Mouse (Mus musculus) kidney, adult 2 months (tissue): ENCODE measurements around the gene Rtp4. TPM values are rescaled to one million over a fixed set of nuclear protein-coding genes. Genes with fewer than 3 reads are reported as not detected.

Experiments
- DNase-seq: peaks from one replicate; pipeline ENCODE4 v3.0.0; 2021
- H3K27ac ChIP-seq: fragments of 200-500 bp; 2 replicates; pipeline ENCODE4 v1.5.1; 2012; ENCODE audit warnings: low read depth, low read length, control low read depth, inconsistent platforms; ENCODE audit not compliant: insufficient read depth
- H3K27me3 ChIP-seq: fragments of 200-500 bp; replicated peaks from 2 replicates; pipeline ENCODE4 v1.6.1; 2012; ENCODE audit warnings: mild to moderate bottlenecking, moderate library complexity, low read length, inconsistent platforms; ENCODE audit not compliant: control insufficient read depth, insufficient read depth
- H3K36me3 ChIP-seq: fragments of 200-500 bp; 2 replicates; pipeline ENCODE4 v1.6.1; 2012; ENCODE audit warnings: mild to moderate bottlenecking, moderate library complexity, low read length, inconsistent platforms; ENCODE audit not compliant: control insufficient read depth, insufficient read depth
- H3K4me1 ChIP-seq: fragments of 200-500 bp; 2 replicates; pipeline ENCODE4 v1.6.1; 2011; ENCODE audit warnings: low read length; ENCODE audit not compliant: control insufficient read depth, insufficient read depth
- H3K4me3 ChIP-seq: fragments of 200-500 bp; 2 replicates; pipeline ENCODE4 v1.5.1; 2011; ENCODE audit warnings: mild to moderate bottlenecking, low read depth, low read length, control low read depth; ENCODE audit not compliant: insufficient read depth
- CTCF ChIP-seq: fragments of 200-500 bp; conservative IDR thresholded peaks from 2 replicates; pipeline ENCODE4 v1.5.1; 2011; ENCODE audit warnings: low read depth, mild to moderate bottlenecking, control low read depth, low read length, moderate library complexity, mixed read lengths; ENCODE audit not compliant: insufficient read depth, insufficient read length
- POLR2A ChIP-seq: fragments of 200-500 bp; IDR thresholded peaks from one replicate; pipeline ENCODE4 v1.6.1; 2011; ENCODE audit warnings: low read depth, low read length, control low read depth
- WGBS: fragments of 180-500 bp; shearing (Covaris S2); methylation state at CpG from one replicate; pipeline ENCODE4 v1.1.7; 2018; 5-methylcytosine and 5-hydroxymethylcytosine counted together
- polyA plus RNA-seq: library from polyadenylated mRNA; depleted of rRNA; stranded (reverse); fragments of >200 nt; gene quantifications from 2 replicates; pipeline ENCODE4 v1.2.3, GENCODE M21; 2012

Gene Rtp4
- polyA plus RNA-seq, 1 experiment = 21.6 TPM

DNA sequence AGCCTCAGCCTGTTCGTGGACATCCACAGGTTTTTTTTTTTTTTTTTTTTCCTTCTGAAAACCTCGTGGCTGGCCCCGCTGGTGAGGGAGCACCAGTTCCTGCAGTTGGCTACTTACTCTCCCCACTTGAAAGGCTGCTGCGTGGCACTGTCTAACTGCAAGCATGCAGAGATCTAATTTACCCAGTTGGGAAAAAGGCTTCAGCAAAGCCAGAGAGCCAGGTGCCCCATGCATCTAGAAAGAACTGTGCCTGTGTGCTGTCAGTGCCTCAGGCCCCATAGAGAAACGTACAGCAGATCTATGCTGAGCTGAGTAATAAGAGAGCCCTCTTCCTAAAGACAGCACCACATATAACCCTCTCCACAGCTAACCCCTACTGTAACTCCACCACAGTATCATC lies 1.0 kb downstream of the Rtp4 start:
- TF ChIP-seq CTCF (no peak), POLR2A (no peak)
- H3K4me1 ChIP-seq = peaks cover under 1% of the 10 kb centered on the region; the same call in 1 of the 2 replicates
- no peak overlapping the region for H3K27ac ChIP-seq
- no peaks in the 10 kb centered on the region for H3K36me3 ChIP-seq
- no peak overlapping the region for H3K4me3 ChIP-seq
- H3K27me3 ChIP-seq = no peaks in the 10 kb centered on the region
- WGBS = 53% methylated on average over 5 of the region's 5 CpGs
- no peak for DNase-seq

DNA sequence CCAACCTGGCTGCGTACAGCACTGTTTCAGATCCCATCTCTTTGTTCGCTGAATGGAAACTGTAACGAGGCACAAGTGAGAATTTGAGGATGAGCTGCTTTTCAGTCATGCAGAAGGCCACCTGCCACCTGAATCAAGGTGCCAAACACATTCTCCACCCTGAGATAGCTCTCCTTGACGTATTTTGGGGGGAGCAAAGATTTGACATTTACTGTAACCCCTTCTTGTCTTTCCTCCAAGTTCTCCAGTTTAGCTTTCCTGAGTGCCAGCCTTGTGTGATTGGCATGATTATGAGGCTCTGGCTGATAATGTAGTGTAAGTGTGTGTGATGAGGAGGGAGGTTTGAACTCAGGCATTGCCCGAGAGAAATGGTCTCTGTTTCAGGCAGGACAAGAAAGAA lies 2.0 kb downstream of the Rtp4 start:
- no peaks in the 10 kb centered on the region for H3K36me3 ChIP-seq
- H3K27ac ChIP-seq = no peak overlapping the region
- 93% methylated on average over 5 of the region's 5 CpGs for WGBS
- H3K4me3 ChIP-seq = no peak overlapping the region
- no peak for DNase-seq
- H3K4me1 ChIP-seq = no peaks in the 10 kb centered on the region
- H3K27me3 ChIP-seq = no peaks in the 10 kb centered on the region
- no peak for TF ChIP-seq POLR2A
- no peak for TF ChIP-seq CTCF

DNA sequence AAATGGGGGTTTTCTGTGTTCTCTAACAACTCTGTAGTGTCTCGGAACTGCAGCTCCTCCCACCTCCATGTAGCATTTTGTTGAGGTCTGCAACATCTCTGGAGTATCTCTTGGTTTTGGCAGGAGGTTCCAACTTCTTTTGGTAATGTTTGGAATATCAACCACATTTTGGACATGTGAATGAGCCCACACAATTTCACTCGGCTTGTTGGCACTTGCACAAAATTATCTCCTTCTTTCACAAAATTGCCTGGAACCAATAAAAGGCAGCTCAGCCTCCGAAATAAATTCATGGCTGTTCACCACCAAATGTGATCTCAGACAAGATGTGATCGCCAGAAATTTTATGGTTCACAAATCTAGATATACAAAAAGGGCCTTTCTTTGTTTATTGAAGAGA lies 9.1 kb downstream of the Rtp4 start:
- Histone ChIP-seq H3K4me1 (no peaks in the 10 kb centered on the region), H3K4me3 (no peak overlapping the region), H3K27ac (no peak overlapping the region), H3K36me3 (no peaks in the 10 kb centered on the region), H3K27me3 (no peaks in the 10 kb centered on the region)
- DNase-seq = no peak
- no peak for TF ChIP-seq CTCF
- TF ChIP-seq POLR2A = no peak
- 77% methylated on average over 4 of the region's 4 CpGs for WGBS

DNA sequence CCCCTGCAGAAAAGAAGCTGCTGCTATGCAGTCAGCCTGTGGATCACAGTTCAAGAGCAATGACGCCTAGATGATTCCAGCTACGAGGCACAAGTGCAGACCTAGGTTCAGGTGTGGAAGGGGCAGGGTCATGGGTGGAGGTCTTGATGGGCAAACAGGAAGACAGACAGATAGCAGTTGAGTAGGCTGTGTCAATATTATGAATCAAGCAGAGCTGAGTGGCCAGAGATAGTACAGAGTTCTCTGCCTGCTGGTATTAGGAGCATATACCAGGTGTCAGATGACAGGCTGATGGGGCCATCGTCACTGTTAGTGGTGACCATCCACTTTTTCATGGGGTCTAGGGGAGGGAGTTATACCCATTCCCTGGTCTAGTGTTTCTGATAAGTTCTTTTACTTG lies 13.6 kb downstream of the Rtp4 start:
- 82% methylated on average over 3 of the region's 3 CpGs for WGBS

DNA sequence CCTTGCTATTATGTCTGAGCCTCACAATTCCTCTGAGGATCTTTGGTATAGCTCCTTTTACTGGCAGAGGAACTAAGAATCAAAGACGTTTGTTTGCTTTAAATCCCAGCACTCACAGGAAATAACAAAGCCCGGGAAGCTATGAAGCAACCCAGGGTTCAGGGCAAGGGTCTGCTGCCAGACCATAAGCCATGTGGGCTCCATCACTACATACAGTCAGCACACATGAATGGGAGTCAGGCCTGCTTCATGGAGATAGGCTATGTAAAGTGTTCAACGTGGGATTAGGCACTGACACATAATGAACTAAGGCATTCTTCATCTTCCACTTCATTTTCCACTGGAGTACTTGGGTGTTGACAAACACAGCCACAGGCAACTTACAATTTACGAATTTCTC lies 21.0 kb downstream of the Rtp4 start:
- H3K4me1 ChIP-seq = no peaks in the 10 kb centered on the region
- H3K36me3 ChIP-seq = no peaks in the 10 kb centered on the region
- no peak overlapping the region for H3K4me3 ChIP-seq
- no peak for DNase-seq
- H3K27ac ChIP-seq = no peak overlapping the region
- H3K27me3 ChIP-seq = no peaks in the 10 kb centered on the region
- TF ChIP-seq CTCF = no peak
- TF ChIP-seq POLR2A = no peak
- WGBS = 63% methylated on average over 4 of the region's 4 CpGs

More for the DNA sequence above, 13.6 kb downstream of the Rtp4 start:
- DNase-seq = no peak
- Histone ChIP-seq H3K4me1 (no peaks in the 10 kb centered on the region), H3K27me3 (no peaks in the 10 kb centered on the region; the same call in 1 of the 2 replicates), H3K4me3 (no peak overlapping the region), H3K36me3 (no peaks in the 10 kb centered on the region), H3K27ac (no peak overlapping the region)
- TF ChIP-seq CTCF (no peak), POLR2A (no peak)

DNA sequence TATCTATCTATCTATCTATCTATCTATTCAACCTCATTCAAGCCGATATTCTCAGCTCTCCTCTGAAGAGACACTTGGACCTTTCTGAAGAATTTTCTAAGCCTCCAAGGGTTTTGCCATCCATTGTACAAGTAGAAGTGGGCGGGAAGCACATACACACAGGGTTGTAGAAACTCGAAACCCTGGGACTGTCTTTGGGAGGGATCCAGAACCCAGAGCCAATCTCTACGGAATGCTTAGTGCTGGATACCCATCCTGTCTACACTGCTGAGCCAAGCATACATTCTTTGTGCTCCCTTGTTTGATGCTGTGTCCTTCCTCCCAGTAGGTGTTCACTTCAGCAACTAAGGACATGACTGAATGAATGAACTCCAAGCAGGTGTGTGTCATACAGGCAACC lies 22.8 kb downstream of the Rtp4 start:
- no peak for DNase-seq
- Histone ChIP-seq H3K4me3 (no peak overlapping the region), H3K27ac (no peak overlapping the region), H3K36me3 (no peaks in the 10 kb centered on the region), H3K4me1 (no peaks in the 10 kb centered on the region), H3K27me3 (no peaks in the 10 kb centered on the region)
- TF ChIP-seq CTCF (no peak), POLR2A (no peak)
- WGBS = 80% methylated on average over 4 of the region's 4 CpGs

GRCm38 (mm10) chr16:23544361-23544760 lies 24.3 kb downstream of the Rtp4 start:
- DNase-seq = no peak
- Histone ChIP-seq H3K27ac (no peak overlapping the region), H3K27me3 (no peaks in the 10 kb centered on the region), H3K4me1 (no peaks in the 10 kb centered on the region), H3K36me3 (no peaks in the 10 kb centered on the region), H3K4me3 (no peak overlapping the region)
- TF ChIP-seq POLR2A (no peak), CTCF (no peak)
- WGBS = 42% methylated on average over 7 of the region's 7 CpGs

- Histone ChIP-seq H3K4me1 (no peaks in the 10 kb centered on the region), H3K36me3 (no peaks in the 10 kb centered on the region), H3K4me3 (no peak overlapping the region), H3K27me3 (no peaks in the 10 kb centered on the region), H3K27ac (no peak overlapping the region)
- DNase-seq = no peak
- TF ChIP-seq POLR2A (no peak), CTCF (0 out of 2 replicates have a peak, but pooled peaks have one; percentile 21)
- 90% methylated on average over 4 of the region's 4 CpGs for WGBS
These were observed 27.7 kb downstream of the Rtp4 start for GRCm38 (mm10) chr16:23547783-23548182.
